Mouse (Mus musculus) layer of hippocampus, adult 11-12 months (tissue): ENCODE measurements around the gene Cox5a.

Experiments used
- DNase-seq: peaks from one replicate; pipeline ENCODE4 v3.0.0; 2022; ENCODE audit warnings: low spot score

Gene Cox5a

GRCm38 (mm10) chr9:57525516-57525915 is 4.4 kb downstream of the Cox5a start:
- no peak for DNase-seq

- no peak for DNase-seq
These were observed 5.4 kb downstream of the Cox5a start for GRCm38 (mm10) chr9:57526435-57526834.

DNA sequence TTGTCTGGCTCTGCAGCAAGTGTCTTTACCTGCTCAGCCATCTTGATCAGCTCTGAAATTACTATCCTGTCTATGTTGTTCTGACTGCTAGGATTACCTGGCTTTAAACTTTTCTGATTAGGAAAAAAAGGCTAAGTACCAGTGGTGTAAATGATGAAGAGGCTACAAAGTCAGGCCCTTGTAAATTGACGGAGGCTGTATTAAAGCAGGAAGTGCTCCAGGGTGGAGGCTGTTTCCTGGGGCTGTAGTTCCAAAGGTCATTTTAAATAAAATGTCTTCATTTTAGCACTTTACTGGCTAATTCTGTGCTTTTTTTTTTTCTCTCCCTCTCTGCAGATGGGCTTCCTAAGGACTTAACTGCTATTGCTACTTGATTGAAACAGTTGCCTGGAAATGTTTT is 10.9 kb downstream of the Cox5a start:
- DNase-seq: no peak

DNA sequence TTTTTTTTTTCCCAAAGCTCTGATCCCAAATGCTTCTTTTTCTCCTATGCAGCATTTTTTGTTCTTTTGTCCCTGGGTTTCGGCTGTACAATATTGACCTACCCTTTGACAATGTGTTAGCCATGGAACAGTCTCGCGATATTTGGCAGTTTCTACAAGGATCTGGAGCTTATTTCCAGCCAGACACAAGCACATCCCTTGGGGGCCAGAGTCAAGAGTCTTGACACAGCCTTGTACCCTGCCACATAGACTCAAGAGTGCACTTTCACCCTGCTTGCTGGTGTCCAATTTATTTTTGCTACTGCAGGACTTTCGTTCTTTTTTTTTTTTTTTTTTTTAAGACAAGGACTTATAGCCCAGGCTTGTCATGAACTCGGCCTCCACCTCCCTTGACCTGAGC is 15.3 kb downstream of the Cox5a start:
- no peak for DNase-seq

DNA sequence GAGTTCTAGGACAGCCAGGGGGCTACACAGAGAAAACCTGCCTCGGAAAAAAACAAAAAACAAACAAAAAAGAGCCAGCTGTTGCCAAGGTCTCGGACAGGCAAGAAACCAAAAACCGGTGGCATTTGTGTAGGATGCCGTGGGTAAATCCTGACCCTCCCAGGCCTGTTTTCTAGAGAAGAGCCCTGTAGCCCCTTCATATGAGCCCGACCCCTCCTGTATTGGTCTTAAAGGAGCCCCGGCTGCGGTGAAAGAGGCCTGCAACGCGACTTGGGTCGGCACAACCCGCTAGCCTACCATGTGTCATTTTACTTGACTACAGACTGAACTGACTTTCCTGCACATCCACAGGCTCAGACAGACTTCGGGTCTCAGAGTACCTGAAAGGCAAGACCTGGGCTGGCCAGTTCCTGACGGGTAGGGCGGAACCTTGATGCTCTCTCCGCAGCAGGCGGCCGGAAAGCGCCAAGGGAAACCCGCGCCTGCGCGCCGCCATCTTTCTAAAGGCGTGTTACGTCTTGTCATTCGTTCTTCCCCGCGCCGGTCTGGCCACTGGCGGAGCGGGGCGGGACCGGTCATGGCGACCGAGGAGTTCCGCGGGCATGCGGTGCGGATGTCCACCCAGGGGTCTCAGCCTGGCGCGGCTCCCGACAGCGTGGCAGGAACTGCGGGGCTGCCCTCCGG is 16.1 kb downstream of the Cox5a start, which contains the start of gene Fam219b:
Gene Fam219b, plus strand, starts transcription at position 485 of the 684 bp plus-strand sequence.
- DNase-seq: peak; percentile 92

DNA sequence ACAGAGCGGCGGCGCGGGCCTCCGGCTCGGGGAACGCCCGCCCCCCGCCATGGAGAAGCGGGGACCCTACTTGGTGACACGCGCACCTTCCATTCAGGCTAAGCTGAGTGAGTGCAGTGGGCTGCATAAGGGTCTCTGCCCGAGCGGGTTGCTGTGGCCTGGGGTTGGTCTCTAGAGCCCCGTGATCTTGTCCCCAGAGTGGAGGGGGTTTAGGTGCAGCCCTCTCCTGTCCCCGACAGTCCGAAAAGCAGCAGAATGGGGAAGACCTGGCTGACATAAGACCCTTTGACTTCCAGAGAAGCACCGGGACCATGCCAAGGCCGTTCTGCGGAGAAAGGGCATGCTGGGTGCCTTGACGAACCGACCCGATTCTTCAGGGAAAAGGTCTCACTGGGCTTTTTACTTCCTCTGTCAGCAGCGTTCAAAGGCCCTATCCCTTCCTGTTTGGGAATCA is 16.7 kb downstream of the Cox5a start:
- no peak for DNase-seq

DNA sequence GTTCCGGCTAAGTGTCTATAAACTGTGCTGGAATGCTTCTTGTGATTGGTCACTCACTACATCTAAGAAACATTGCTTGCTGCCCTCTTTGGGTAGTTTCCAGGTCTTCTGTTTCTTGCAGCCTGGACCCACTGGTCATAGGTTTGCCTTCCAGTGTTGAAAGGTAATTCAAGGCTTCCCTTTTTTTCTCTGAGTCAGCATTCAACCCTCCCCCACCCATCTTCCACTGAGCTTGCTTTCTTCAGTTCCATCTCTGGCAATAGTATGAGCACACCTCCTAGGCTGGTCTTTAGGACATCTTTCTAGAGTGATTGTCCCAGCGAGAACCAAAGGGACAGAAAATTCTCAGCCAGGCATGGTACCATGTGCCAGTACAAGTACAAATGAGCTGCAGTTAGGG is 18.5 kb downstream of the Cox5a start:
- no peak for DNase-seq

GRCm38 (mm10) chr9:57541312-57541711 is 20.2 kb downstream of the Cox5a start:
- no peak for DNase-seq

DNA sequence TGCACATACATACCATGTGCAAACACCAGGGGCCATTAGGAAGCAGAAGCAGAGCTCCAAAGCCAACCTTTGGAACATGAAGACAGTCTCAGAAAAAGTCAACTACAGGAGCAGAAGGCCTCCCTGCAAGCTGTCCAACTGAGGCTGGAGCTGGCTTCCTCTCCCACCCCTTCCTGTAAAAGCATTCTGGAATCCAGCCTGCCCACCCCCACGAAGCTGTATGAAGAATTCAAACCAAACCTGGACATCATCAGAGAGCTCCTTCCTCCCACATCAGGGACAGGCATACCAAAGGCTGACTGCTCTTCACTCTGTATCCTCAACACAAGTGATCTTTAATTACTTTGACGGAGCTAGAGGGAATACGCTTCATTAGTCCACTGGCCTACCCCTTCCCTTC is 22.9 kb downstream of the Cox5a start:
- DNase-seq: no peak

DNA sequence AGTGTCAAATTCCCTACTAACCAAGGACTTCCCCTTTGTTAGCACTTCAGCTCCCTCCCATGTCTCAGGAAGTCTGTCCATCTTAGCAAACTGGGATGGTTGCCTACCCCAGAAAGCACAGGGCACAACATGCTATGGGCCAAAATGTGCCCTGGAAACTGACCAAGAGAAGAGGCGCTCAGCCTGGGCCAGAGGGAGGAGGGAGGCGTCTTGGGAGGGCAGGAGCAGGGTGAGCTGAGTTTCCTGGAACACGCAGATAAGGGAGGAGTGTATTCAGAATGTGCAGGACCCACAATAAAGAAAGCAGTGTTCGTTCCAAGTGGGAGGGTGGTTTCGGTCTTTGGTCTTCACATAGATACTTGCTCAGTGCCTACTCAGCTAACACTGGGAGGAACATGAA is 26.2 kb downstream of the Cox5a start:
- no peak for DNase-seq

DNA sequence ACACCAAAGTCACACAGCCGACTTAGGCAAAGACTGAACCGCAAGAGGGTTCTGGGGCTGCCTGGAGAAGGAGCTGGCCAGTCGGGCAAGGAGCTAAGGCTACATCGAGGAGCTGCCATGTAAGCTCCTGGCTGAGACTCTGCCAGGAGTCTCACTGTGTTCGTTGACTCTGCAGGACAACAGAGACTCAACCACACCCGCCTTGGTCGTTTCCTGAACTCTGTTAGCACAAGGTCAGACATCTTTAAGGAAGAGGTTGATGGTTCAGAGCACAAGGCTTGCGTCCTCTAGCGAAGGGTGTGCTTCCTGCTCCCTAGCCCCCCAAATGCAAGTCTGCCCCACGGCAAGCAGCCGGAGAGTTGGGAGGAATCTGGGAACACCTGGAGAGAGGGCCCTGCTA is 26.8 kb downstream of the Cox5a start:
- no peak for DNase-seq

- DNase-seq: no peak
These were observed 28.1 kb downstream of the Cox5a start for GRCm38 (mm10) chr9:57549186-57549585.

DNA sequence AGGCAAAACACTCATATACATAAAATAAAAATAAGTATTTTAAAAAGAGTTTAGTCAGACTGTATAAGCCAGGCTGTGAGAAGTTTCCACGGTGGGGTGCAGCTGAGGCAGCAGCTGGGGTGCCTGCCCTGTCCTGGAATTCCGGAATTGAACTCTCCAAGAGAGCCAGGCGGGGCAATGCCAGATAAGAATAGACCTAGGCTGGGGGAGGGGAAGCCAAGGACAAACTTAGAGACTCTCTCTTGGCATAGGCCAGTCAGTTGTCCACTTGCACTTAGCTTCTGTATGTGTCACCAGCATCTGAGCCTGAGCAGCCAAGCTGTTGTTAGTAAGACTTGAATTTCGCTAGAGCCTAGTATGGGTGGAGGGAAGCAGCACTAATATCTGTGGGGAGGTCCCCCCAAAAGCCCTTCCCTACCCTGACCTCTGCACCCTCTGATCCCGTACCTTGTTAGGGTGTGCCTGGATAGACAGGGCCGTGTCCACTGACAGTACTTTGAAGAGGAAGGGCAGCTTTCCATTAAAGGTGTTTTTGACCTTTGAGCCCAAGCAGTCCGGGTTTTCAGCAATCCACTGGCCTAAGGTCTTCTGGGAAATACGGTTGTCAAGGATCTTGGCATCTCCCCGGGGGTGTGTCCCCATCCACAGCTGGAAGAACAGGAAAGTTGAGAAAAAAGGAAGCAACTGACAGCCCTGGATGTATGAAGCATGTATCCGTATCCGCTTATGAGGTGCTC is 29.2 kb downstream of the Cox5a start:
- no peak for DNase-seq

GRCm38 (mm10) chr9:57552139-57552887 is 31.2 kb downstream of the Cox5a start, which contains the start of gene Mpi:
Gene Mpi, minus strand, starts transcription at chr9:57552763.
- DNase-seq: peak; percentile 78

DNA sequence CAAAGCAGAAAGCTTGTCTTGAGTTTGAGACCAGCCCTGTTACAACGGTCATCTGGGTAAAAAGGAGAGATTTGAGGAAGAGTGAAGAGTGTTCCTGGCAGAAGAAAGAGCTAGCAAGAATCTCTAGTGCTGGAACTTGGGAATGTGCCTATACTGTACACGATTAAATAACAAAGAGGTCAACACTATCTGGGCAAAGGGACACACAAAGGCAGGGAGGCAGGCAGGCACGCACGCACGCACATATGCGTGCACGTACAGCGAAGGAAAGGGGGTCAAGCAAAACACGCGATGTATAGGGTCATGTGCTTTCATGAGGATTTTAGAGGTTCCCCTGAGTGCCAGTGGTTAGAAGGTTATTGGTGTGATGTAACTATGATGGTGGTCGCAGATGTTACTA is 32.0 kb downstream of the Cox5a start:
- no peak for DNase-seq

DNA sequence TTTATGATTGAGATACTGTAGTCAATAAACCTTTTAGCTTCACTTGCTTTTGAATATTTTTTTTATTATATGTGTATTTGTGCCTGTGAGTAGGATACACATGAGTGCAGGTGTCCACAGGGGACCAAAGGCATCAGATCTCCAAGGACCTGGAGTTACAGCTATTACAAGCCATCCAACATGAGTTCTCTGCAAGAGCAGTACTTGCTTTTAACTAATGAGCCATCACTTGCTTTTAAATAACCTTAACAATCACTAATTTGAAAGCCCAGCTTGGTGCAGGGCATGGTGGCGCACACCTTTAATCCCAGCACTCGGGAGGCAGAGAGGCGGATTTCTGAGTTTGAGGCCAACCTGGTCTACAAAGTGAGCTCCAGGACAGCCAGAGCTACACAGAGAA is 33.7 kb downstream of the Cox5a start:
- DNase-seq: no peak

DNA sequence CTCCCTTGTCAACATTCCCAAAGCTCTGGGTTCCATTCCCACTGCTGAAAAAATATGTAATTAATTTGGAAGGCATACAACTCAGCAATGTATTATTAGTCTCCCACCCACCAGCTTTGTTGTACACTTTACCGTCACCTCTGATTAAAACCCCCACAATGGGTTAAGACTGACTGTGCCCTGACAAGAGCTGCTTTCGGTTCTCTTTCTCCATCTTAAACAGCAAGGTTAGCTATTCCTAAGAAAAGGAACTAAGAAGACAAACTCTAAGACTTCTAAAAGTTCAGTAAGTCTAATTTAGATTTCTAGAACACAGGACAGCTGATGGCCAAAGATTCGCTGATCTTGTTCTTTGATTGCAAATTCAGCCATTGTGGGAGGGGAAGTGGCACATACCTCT is 36.1 kb downstream of the Cox5a start:
- no peak for DNase-seq

DNA sequence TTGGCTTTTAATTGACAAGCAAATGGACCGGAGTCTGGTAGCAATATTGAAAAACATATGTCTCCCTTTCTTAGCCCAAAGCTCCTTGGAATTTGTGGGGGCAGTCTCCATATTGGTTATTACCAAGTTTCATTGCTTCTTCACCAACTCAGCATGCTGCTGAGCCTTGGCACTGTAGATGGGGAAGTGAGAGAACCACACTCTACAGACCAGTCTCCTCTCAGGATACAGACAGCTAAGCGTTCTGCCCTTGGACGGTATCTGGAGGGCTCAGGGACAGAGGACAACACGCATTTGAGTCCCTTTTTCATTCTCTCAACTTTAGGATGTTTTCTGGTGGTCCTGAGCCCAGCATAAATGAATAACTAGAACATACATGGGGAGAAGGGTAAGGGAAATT is 37.6 kb downstream of the Cox5a start:
- DNase-seq: no peak

- no peak for DNase-seq
These were observed 38.5 kb downstream of the Cox5a start for GRCm38 (mm10) chr9:57559568-57559967.

DNA sequence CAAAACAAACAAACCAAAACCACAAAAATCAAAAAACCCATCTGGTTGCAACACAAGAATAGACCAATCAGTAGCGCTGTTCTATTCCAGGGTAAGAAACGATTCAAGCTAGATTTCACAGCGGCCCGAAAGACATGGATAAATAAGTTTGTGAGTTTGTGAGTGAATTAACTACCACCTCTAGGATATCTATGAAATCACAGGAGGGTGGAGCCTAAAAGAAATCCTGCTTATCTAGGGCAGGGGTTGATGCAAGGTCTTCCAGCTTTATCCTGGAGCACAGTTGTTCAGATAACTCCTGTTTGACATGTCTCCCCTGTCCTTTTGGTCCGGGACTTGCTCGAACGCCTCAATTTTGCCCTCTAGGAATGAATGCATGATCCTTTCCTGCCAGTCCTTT is 39.2 kb downstream of the Cox5a start:
- no peak for DNase-seq

GRCm38 (mm10) chr9:57560861-57561710 is 40.0 kb downstream of the Cox5a start, which contains the start of gene Scamp2:
Gene Scamp2, plus strand, starts transcription at chr9:57560943.
- peak; percentile 95 for DNase-seq

GRCm38 (mm10) chr9:57561711-57562099 is 40.6 kb downstream of the Cox5a start:
- no peak for DNase-seq
